Mouse (Mus musculus) heart, postnatal 0 days (tissue): ENCODE measurements around the gene Calhm1.

ENCODE experiments used
- CTCF ChIP-seq: IDR thresholded peaks from 2 replicates; pipeline ENCODE4 v1.5.1; 2016; ENCODE audit warnings: antibody characterized with exemption, control low read depth, low read depth
- EP300 ChIP-seq: IDR thresholded peaks from 2 replicates; pipeline ENCODE4 v1.6.1; 2016; ENCODE audit warnings: antibody characterized with exemption, low read depth

GRCm38 (mm10) chr19:47128835-47129234, 15.2 kb downstream of the Calhm1 start:
- TF ChIP-seq CTCF, result no peak
- TF ChIP-seq EP300, result no peak
